Mouse (Mus musculus): ENCODE measurements around the gene Fat3. TPM values are rescaled to one million over a fixed set of nuclear protein-coding genes. Genes with fewer than 3 reads are reported as not detected.

Gene Fat3
- polyA plus RNA-seq (2015; fragmentation: Nextera tagmentation; extraction: Ambion mirVana): 3.4 and 3.5 TPM in 2 replicates

DNA sequence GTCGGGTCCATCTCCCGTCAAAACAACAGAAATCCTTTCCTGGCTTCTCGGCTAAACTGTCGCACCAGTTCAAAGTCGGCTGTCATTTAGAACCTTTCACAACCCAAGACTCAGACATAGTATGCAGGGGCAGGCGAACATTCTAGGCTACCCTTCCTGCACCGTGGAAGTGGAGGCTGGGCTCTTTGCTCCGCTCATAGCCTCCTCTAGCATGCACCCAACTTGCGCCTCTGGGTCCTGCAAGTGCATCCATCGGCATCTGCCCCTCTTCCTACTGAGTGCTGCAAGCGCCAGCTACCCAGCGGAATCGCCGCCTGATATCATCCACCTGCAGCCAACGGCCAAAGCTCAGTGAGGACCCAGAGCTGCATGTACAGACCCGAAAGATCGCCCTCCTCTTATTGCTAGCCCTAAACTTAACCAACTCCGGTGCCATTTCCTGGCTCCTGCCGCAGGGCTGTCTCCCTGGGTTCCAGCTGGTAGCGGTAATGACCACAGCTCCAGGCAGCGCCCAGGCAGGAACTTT lies at the start of gene Fat3:
Gene Fat3 (minus strand): TSS at position 100 of the 526 bp plus-strand sequence.
- WGBS: under 1% methylated on average over 21 of the region's 21 CpGs
- peaks cover 13% of the 10 kb centered on the region; the same call in 1 of the 2 replicates for H3K4me1 ChIP-seq
- H3K27me3 ChIP-seq: peaks cover 26% of the 10 kb centered on the region
- H3K4me2 ChIP-seq: peak within 1 kb of the TSS; percentile 96
- ATAC-seq (ENCODE audit: insufficient number of reproducible peaks, insufficient read depth, low FRiP score, low TSS enrichment, low read depth): 0 out of 2 replicates have a peak, but pooled peaks have one; percentile 17
- peak within 1 kb of the TSS; percentile 62 for H3K4me3 ChIP-seq
- no peaks in the 10 kb centered on the region for H3K36me3 ChIP-seq
- H3K9ac ChIP-seq: peak within 1 kb of the TSS; percentile 74
- H3K9me3 ChIP-seq: no peaks in the 10 kb centered on the region
- H3K27ac ChIP-seq: peak within 1 kb of the TSS; percentile 52

DNA sequence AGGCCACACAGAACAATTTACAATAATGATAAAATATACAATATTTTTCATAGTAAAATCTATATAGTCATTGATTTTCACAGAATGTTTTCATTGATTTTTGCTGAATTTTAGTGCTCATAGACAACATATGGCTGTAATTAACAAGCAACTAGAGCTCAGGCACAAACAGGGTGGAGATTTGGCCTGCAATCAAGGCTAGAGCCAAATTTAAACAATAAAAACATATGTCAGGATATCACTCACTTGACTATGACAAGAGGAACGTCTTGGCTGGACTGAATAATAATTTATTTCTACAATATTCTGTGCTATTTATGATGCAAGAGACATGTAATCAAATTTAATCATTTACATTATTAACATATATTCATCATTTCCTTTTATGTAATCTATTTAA lies 31.8 kb upstream of the Fat3 start:
- 22% methylated on average over 1 of the region's 1 CpGs for WGBS
- Histone ChIP-seq H3K4me3 (no peak overlapping the region), H3K4me2 (no peak overlapping the region), H3K27ac (no peak overlapping the region), H3K9ac (no peak overlapping the region), H3K27me3 (no peaks in the 10 kb centered on the region), H3K4me1 (no peaks in the 10 kb centered on the region), H3K9me3 (no peaks in the 10 kb centered on the region), H3K36me3 (no peaks in the 10 kb centered on the region)
- no peak for ATAC-seq (ENCODE audit: insufficient number of reproducible peaks, insufficient read depth, low FRiP score, low TSS enrichment, low read depth)

DNA sequence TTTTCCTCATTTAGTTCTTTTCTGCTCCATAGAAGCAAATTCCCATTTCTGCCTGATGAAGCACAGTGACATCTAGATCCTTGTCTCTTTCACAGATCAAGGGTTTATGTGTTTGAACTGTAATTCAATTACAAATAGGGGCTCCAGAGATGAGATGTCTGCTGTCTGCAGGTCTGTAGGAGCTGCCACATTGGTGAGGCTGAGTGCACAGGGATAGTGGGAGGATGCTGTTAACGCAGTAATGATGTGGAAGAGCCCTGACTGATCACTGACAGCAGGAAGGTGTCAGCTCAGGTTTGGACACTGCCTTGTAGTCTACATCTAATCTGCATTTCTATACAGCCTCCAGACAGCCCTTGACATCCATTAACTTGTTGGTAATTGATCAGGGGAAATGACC lies 16.5 kb upstream of the Fat3 start:
- no peaks in the 10 kb centered on the region for H3K9me3 ChIP-seq
- no peaks in the 10 kb centered on the region for H3K27me3 ChIP-seq
- 50% methylated on average over 1 of the region's 1 CpGs for WGBS
- H3K4me1 ChIP-seq: no peaks in the 10 kb centered on the region
- H3K36me3 ChIP-seq: no peaks in the 10 kb centered on the region
- ATAC-seq (ENCODE audit: insufficient number of reproducible peaks, insufficient read depth, low FRiP score, low TSS enrichment, low read depth): no peak
- no peak overlapping the region for H3K4me3 ChIP-seq
- no peak overlapping the region for H3K9ac ChIP-seq
- no peak overlapping the region for H3K27ac ChIP-seq
- H3K4me2 ChIP-seq: no peak overlapping the region

DNA sequence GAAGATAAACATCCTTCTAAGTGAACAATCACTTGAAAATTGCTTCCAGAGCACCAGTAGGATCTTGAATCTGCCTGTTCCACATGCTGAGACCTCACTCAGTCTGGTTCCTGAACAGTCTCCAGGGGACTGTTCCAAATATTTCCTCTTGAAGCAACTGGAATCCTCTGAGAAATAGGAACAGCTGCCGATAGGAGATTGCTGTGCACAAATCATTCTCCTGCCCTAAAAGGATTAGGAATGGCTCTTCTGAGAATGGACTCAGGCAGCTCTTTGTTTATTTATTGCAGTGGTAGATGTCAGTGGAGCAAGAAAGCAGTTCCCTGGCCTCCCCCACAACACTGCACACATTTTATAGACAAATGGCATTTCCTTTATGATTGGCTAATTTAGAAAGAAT lies 10.9 kb upstream of the Fat3 start:
- Histone ChIP-seq H3K9ac (no peak overlapping the region), H3K4me3 (no peak overlapping the region), H3K4me1 (0 out of 2 replicates have a peak, but pooled peaks cover 4% of the 10 kb centered on the region), H3K36me3 (no peaks in the 10 kb centered on the region), H3K4me2 (no peak overlapping the region), H3K9me3 (no peaks in the 10 kb centered on the region), H3K27me3 (no peaks in the 10 kb centered on the region), H3K27ac (no peak overlapping the region)
- 15% methylated on average over 1 of the region's 1 CpGs for WGBS
- ATAC-seq (ENCODE audit: insufficient number of reproducible peaks, insufficient read depth, low FRiP score, low TSS enrichment, low read depth): no peak

DNA sequence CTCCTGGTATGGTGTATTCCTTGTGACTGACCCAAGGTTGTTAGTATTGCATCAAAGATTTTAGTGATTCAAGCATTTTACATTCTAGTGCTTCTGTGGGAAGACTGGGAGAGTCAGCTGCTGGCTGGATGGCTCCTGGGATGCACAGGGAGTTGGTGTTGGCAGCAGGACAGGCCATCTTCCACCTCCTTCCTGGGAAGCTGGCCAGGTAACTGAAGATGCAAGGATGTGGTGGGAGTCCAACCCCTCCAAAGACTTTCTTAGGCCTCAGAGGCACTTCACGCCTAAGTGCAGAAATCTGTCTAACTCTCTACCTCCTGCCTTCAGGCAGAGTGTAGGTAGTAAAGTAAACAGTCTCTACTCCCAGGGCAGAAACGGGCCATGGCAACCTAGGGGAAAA lies 2.7 kb upstream of the Fat3 start:
- Histone ChIP-seq H3K4me1 (peaks cover 13% of the 10 kb centered on the region; the same call in 1 of the 2 replicates), H3K36me3 (no peaks in the 10 kb centered on the region), H3K4me3 (no peak overlapping the region), H3K9ac (no peak overlapping the region), H3K4me2 (no peak overlapping the region), H3K27ac (no peak overlapping the region), H3K27me3 (peaks cover 26% of the 10 kb centered on the region), H3K9me3 (no peaks in the 10 kb centered on the region)
- 69% methylated on average over 2 of the region's 2 CpGs for WGBS
- no peak for ATAC-seq (ENCODE audit: insufficient number of reproducible peaks, insufficient read depth, low FRiP score, low TSS enrichment, low read depth)

DNA sequence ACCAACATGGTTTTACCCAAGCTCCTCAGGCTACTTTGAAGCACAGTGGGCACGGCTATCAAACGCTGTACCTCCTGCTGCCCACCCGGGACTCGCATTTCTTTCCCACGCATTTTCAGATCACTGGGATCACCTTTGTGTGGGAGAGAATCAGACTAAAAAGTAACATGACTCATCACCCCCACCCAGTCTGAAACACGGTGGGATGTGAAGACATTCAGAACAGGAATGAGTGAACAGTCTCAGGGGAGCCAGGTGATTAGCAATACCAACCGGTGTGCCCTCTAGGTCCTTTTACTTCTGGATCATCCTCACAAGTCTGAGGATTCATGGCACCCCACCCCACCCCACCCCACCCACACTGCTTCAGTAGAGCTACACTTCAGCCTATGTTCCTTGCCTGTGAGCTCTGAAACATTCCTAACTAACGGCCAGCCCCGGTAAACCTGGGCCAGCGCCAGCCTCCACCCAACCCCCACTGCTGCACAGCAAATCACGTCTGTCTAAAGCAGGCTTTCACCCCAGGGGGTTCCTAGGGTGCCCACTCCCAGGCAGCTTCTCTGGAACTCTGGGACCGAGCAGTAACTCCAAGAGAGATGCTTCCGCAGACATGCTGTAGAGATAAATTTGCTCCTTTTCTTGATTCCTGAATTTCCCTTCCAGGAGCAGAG lies 1.7 kb upstream of the Fat3 start:
- 9% methylated on average over 13 of the region's 13 CpGs for WGBS
- peak overlapping the region; percentile 96 for H3K4me2 ChIP-seq
- peak overlapping the region; percentile 62 for H3K4me3 ChIP-seq
- H3K27ac ChIP-seq: peak overlapping the region; percentile 48; the same call in 1 of the 2 replicates
- no peak for ATAC-seq (ENCODE audit: insufficient number of reproducible peaks, insufficient read depth, low FRiP score, low TSS enrichment, low read depth)
- H3K27me3 ChIP-seq: peaks cover 26% of the 10 kb centered on the region
- no peaks in the 10 kb centered on the region for H3K36me3 ChIP-seq
- H3K9me3 ChIP-seq: no peaks in the 10 kb centered on the region
- H3K4me1 ChIP-seq: peaks cover 13% of the 10 kb centered on the region; the same call in 1 of the 2 replicates
- peak overlapping the region; percentile 74; the same call in 1 of the 2 replicates for H3K9ac ChIP-seq

DNA sequence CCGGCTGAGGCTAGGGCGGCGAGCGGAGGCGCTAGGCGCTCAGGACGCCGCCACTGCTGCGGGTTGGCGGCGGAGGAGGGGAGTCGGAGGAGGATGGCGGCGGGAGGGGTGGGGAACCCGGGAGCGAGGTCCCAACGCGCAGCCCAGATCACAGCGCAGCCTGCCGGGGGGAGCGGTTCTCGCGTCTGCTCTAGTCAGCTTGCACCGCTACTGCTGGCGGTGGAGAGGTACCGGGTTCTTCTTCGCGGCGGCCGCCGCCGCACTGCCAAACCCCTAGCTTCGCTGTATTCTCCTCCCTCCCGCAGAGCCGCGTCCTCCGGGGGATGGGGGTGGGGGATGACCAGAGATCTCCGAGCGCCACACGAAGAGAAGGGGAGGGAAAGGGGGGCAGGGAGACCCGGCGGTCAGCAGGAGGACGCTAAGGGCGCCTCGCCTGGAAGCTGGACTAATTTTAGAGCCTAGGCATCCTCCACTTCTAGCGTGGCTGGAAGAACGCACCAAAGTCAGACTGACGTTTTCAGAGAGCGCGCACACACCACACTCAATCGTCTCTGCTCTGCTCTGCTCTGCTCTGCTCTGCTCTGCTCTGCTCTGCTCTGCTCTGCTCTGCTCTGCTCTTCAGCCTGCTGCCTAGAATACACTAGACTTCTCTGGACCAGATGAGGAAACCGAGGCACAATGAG lies 1.0 kb upstream of the Fat3 start:
- Histone ChIP-seq H3K4me2 (peak overlapping the region; percentile 96), H3K4me1 (peaks cover 13% of the 10 kb centered on the region; the same call in 1 of the 2 replicates), H3K36me3 (no peaks in the 10 kb centered on the region), H3K9me3 (no peaks in the 10 kb centered on the region), H3K27me3 (peaks cover 26% of the 10 kb centered on the region), H3K27ac (peak overlapping the region; percentile 48; the same call in 1 of the 2 replicates), H3K4me3 (peak overlapping the region; percentile 62), H3K9ac (peak overlapping the region; percentile 74)
- WGBS: under 1% methylated on average over 42 of the region's 52 CpGs
- peak; percentile 62 for ATAC-seq (ENCODE audit: insufficient number of reproducible peaks, insufficient read depth, low FRiP score, low TSS enrichment, low read depth)

DNA sequence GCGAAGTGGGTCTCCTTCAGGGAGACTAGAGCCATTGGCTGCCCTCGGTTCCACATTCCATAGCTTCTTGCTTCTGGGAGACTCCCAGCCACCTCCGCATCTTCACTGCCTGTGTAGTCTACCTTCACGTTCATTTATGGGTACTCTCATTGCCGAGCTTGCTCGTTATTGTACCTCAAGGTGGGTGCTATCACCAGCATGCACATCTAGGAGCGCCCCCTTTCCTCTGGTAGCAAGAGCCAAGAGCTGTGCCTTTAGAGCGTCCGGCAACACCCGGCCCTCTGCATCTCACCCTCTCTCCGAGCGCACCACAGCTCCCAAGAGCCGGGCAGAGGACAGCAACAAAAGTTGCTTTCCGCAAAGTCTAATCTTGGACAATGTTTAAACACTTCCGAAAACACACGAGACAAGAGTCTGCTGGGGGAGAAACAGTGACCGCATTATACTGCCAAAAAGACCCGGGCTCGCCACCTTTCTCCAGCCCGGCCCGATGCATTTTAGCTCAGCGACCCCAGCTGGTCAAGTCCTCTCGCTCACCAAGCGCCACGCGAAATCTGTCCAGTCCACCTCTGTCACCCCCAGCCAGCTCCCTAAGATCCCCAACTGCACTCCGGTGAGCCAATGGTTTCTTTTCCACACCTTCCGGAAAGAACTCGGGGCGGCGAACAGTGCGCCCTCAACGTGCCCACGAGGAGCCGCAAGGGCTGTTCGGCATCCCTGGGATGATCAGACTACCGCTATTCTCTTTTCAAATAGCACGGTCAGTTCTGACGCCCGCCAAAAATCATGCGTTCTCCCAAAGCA lies 501 bp downstream of the Fat3 start:
- WGBS: under 1% methylated on average over 41 of the region's 41 CpGs
- Histone ChIP-seq H3K4me3 (peak overlapping the region; percentile 62), H3K9ac (peak overlapping the region; percentile 74), H3K27ac (peak overlapping the region; percentile 52), H3K36me3 (no peaks in the 10 kb centered on the region), H3K9me3 (no peaks in the 10 kb centered on the region), H3K27me3 (peaks cover 26% of the 10 kb centered on the region), H3K4me1 (peaks cover 13% of the 10 kb centered on the region; the same call in 1 of the 2 replicates), H3K4me2 (peak overlapping the region; percentile 96)
- no peak for ATAC-seq (ENCODE audit: insufficient number of reproducible peaks, insufficient read depth, low FRiP score, low TSS enrichment, low read depth)

DNA sequence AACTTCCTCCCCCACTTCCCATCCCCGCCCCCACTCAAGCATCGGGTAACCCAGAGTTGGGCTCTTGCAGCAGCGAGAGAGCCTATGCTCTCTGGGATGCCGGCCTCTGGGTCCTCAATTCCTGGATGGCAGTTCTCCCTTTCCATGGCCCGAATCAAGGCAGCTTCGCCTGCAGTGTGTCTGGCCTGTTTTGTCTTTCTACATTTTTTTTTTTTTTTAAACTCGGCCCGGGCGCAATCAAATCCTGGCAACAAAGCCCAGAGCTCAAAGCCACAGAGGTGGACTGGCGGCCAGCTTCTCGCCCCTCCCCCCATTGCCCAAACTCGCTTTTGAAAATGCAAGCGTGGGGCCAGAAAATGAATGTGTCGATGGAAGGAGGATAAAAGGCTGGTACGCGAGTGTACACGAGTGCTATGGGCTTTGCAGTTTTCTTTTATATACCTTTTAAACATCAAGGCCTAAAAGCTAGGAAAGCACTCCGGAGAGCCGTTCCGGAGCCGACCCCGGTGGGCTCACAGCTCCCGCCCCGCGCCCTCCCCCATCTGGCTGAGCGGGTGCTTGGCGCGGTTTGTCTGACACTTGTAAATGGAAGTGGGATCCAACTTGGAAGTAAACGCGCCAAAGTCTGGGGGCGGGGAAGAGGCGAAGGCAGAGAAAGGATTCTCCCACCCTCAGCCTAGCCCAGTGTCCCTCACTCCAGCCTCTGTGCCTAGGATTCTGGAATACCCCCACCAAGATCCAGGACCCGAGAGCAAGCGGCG lies 1.3 kb downstream of the Fat3 start:
- under 1% methylated on average over 35 of the region's 35 CpGs for WGBS

DNA sequence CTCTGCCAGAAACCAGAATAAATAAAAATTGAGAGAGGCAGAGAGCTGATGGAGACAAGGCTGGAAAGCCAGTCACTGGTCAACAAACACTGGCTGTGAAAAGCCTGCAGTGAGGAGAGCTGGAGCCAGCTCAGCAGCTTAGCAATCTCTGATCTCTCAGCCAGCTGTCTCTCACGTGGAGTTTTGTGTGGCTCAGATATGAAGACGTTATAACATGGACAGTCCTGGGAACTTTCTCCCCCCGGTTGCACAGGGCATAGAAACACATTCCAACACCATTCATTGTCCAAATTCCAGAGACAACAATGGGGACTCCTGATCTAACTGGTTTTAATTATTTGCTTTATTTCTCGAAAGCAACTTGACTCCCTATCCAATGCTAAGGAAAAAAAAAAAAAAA lies 2.2 kb downstream of the Fat3 start:
- no peak overlapping the region for H3K27ac ChIP-seq
- no peaks in the 10 kb centered on the region for H3K9me3 ChIP-seq
- peaks cover 13% of the 10 kb centered on the region; the same call in 1 of the 2 replicates for H3K4me1 ChIP-seq
- no peak overlapping the region for H3K9ac ChIP-seq
- peak overlapping the region; percentile 96 for H3K4me2 ChIP-seq
- ATAC-seq (ENCODE audit: insufficient number of reproducible peaks, insufficient read depth, low FRiP score, low TSS enrichment, low read depth): no peak
- peak overlapping the region; percentile 62; the same call in 1 of the 2 replicates for H3K4me3 ChIP-seq
- peaks cover 25% of the 10 kb centered on the region for H3K27me3 ChIP-seq
- H3K36me3 ChIP-seq: no peaks in the 10 kb centered on the region
- 6% methylated on average over 4 of the region's 4 CpGs for WGBS

More for the DNA sequence above, 1.3 kb downstream of the Fat3 start:
- H3K27me3 ChIP-seq: peaks cover 26% of the 10 kb centered on the region
- H3K27ac ChIP-seq: peak overlapping the region; percentile 52
- peak overlapping the region; percentile 96 for H3K4me2 ChIP-seq
- H3K9ac ChIP-seq: peak overlapping the region; percentile 74
- peaks cover 13% of the 10 kb centered on the region; the same call in 1 of the 2 replicates for H3K4me1 ChIP-seq
- no peaks in the 10 kb centered on the region for H3K36me3 ChIP-seq
- ATAC-seq (ENCODE audit: insufficient number of reproducible peaks, insufficient read depth, low FRiP score, low TSS enrichment, low read depth): no peak
- no peaks in the 10 kb centered on the region for H3K9me3 ChIP-seq
- peak overlapping the region; percentile 62 for H3K4me3 ChIP-seq
